Mouse (Mus musculus): ENCODE data around the gene Olfr566. TPM values are rescaled to one million over a fixed set of nuclear protein-coding genes. Genes with fewer than 3 reads are reported as not detected.

Olfr566 gene
- polyA plus RNA-seq (2014; fragmentation: Nextera tagmentation; extraction: Ambion mirVana) = not detected in 2 replicates

- no peak within 1 kb of the TSS for H3K4me3 ChIP-seq (ENCODE audit: low read depth, low read length)
- DNase-seq (ENCODE audit: low spot score) (no peak), ATAC-seq (ENCODE audit: insufficient read depth, low FRiP score, low TSS enrichment) (no peak)
- no peaks in the 10 kb centered on the region for H3K27me3 ChIP-seq (ENCODE audit: control insufficient read depth, insufficient read depth, low read length)
- no peak within 1 kb of the TSS for H3K9ac ChIP-seq (ENCODE audit: low read length)
- no peaks in the 10 kb centered on the region for H3K4me1 ChIP-seq (ENCODE audit: control insufficient read depth, insufficient read depth, low read length)
- no peak within 1 kb of the TSS for H3K27ac ChIP-seq (ENCODE audit: low read depth, low read length)
- no peaks in the 10 kb centered on the region for H3K9me3 ChIP-seq (ENCODE audit: control insufficient read depth, low read length)
- H3K4me2 ChIP-seq (ENCODE audit: low read depth) = no peak within 1 kb of the TSS
- 88% methylated on average over 1 of the region's 1 CpGs for WGBS
- no peaks in the 10 kb centered on the region for H3K36me3 ChIP-seq (ENCODE audit: control insufficient read depth, insufficient read depth, low read length)
These were observed at the start of gene Olfr566 for GRCm38 (mm10) chr7:102858665-102859064. Gene Olfr566, minus strand, starts transcription at chr7:102858765.

GRCm38 (mm10) chr7:102890782-102891181 lies 32.2 kb upstream of the Olfr566 start, which contains the start of gene Olfr569:
Gene Olfr569, minus strand, starts transcription at chr7:102890882.
- H3K9me3 ChIP-seq (ENCODE audit: control insufficient read depth, low read length) = no peaks in the 10 kb centered on the region
- H3K4me1 ChIP-seq (ENCODE audit: control insufficient read depth, insufficient read depth, low read length) = no peaks in the 10 kb centered on the region
- H3K27me3 ChIP-seq (ENCODE audit: control insufficient read depth, insufficient read depth, low read length) = no peaks in the 10 kb centered on the region
- no peak within 1 kb of the TSS for H3K27ac ChIP-seq (ENCODE audit: low read depth, low read length)
- ATAC-seq (ENCODE audit: insufficient read depth, low FRiP score, low TSS enrichment) = no peak
- H3K4me3 ChIP-seq (ENCODE audit: low read depth, low read length) = no peak within 1 kb of the TSS
- no peaks in the 10 kb centered on the region for H3K36me3 ChIP-seq (ENCODE audit: control insufficient read depth, insufficient read depth, low read length)
- no peak for DNase-seq (ENCODE audit: low spot score)
- WGBS = 73% methylated on average over 3 of the region's 3 CpGs
- H3K9ac ChIP-seq (ENCODE audit: low read length) = no peak within 1 kb of the TSS
- H3K4me2 ChIP-seq (ENCODE audit: low read depth) = no peak within 1 kb of the TSS

GRCm38 (mm10) chr7:102876822-102877221 lies 18.3 kb upstream of the Olfr566 start, which contains the start of gene Olfr568:
Gene Olfr568, plus strand, starts transcription at chr7:102877122.
- H3K4me3 ChIP-seq (ENCODE audit: low read depth, low read length) = no peak within 1 kb of the TSS
- H3K27me3 ChIP-seq (ENCODE audit: control insufficient read depth, insufficient read depth, low read length) = no peaks in the 10 kb centered on the region
- no peak within 1 kb of the TSS for H3K27ac ChIP-seq (ENCODE audit: low read depth, low read length)
- H3K4me1 ChIP-seq (ENCODE audit: control insufficient read depth, insufficient read depth, low read length) = no peaks in the 10 kb centered on the region
- H3K4me2 ChIP-seq (ENCODE audit: low read depth) = no peak within 1 kb of the TSS
- ATAC-seq (ENCODE audit: insufficient read depth, low FRiP score, low TSS enrichment) = no peak
- H3K9ac ChIP-seq (ENCODE audit: low read length) = no peak within 1 kb of the TSS
- DNase-seq (ENCODE audit: low spot score) = no peak
- no peaks in the 10 kb centered on the region for H3K9me3 ChIP-seq (ENCODE audit: control insufficient read depth, low read length)
- H3K36me3 ChIP-seq (ENCODE audit: control insufficient read depth, insufficient read depth, low read length) = no peaks in the 10 kb centered on the region

- Histone ChIP-seq H3K4me3 (ENCODE audit: low read depth, low read length) (no peak overlapping the region), H3K9ac (ENCODE audit: low read length) (no peak overlapping the region)
- no peak for ATAC-seq (ENCODE audit: insufficient read depth, low FRiP score, low TSS enrichment)
These were observed 2.8 kb downstream of the Olfr566 start for GRCm38 (mm10) chr7:102855807-102856206.

More at GRCm38 (mm10) chr7:102855807-102856206, 2.8 kb downstream of the Olfr566 start:
- Histone ChIP-seq H3K4me1 (ENCODE audit: control insufficient read depth, insufficient read depth, low read length) (no peaks in the 10 kb centered on the region), H3K9me3 (ENCODE audit: control insufficient read depth, low read length) (no peaks in the 10 kb centered on the region), H3K27ac (ENCODE audit: low read depth, low read length) (no peak overlapping the region), H3K27me3 (ENCODE audit: control insufficient read depth, insufficient read depth, low read length) (no peaks in the 10 kb centered on the region), H3K4me2 (ENCODE audit: low read depth) (no peak overlapping the region), H3K36me3 (ENCODE audit: control insufficient read depth, insufficient read depth, low read length) (no peaks in the 10 kb centered on the region)
- DNase-seq (ENCODE audit: low spot score) = no peak

Other genes with a start within 250 kb of the Olfr566 start
- gene Olfr553, start 240.5 kb downstream of the Olfr566 start, polyA plus RNA-seq (2014; fragmentation: Nextera tagmentation; extraction: Ambion mirVana) = not detected in 2 replicates
- not detected in 2 replicates for gene Olfr554, start 220.3 kb downstream of the Olfr566 start, polyA plus RNA-seq (2014; fragmentation: Nextera tagmentation; extraction: Ambion mirVana)
- not detected in 2 replicates for gene Olfr555, start 199.9 kb downstream of the Olfr566 start, polyA plus RNA-seq (2014; fragmentation: Nextera tagmentation; extraction: Ambion mirVana)
- not detected in 2 replicates for gene Olfr556, start 193.9 kb downstream of the Olfr566 start, polyA plus RNA-seq (2014; fragmentation: Nextera tagmentation; extraction: Ambion mirVana)
- gene Trim68, start 171.4 kb downstream of the Olfr566 start, polyA plus RNA-seq (2014; fragmentation: Nextera tagmentation; extraction: Ambion mirVana) = 10.2 and 11.2 TPM in 2 replicates
- gene Olfr557, start 162.9 kb downstream of the Olfr566 start, polyA plus RNA-seq (2014; fragmentation: Nextera tagmentation; extraction: Ambion mirVana) = not detected in 2 replicates
- 0.53 and 0.55 TPM in 2 replicates for gene Olfr558, start 156.6 kb downstream of the Olfr566 start, polyA plus RNA-seq (2014; fragmentation: Nextera tagmentation; extraction: Ambion mirVana)
- gene Olfr33, start 139.7 kb downstream of the Olfr566 start, polyA plus RNA-seq (2014; fragmentation: Nextera tagmentation; extraction: Ambion mirVana) = not detected in 2 replicates
- gene Olfr559, start 131.3 kb downstream of the Olfr566 start, polyA plus RNA-seq (2014; fragmentation: Nextera tagmentation; extraction: Ambion mirVana) = not detected in 2 replicates
- gene Olfr560, start 99.4 kb downstream of the Olfr566 start, polyA plus RNA-seq (2014; fragmentation: Nextera tagmentation; extraction: Ambion mirVana) = not detected in 2 replicates
- gene Olfr78, start 99.3 kb downstream of the Olfr566 start, polyA plus RNA-seq (2014; fragmentation: Nextera tagmentation; extraction: Ambion mirVana) = not detected in 2 replicates
- not detected in 2 replicates for gene Olfr561, start 87.5 kb downstream of the Olfr566 start, polyA plus RNA-seq (2014; fragmentation: Nextera tagmentation; extraction: Ambion mirVana)
- not detected in 2 replicates for gene Olfr564, start 55.3 kb downstream of the Olfr566 start, polyA plus RNA-seq (2014; fragmentation: Nextera tagmentation; extraction: Ambion mirVana)
- not detected in 2 replicates for gene Olfr568, start 18.4 kb upstream of the Olfr566 start, polyA plus RNA-seq (2014; fragmentation: Nextera tagmentation; extraction: Ambion mirVana)
- not detected in 2 replicates for gene Olfr569, start 32.1 kb upstream of the Olfr566 start, polyA plus RNA-seq (2014; fragmentation: Nextera tagmentation; extraction: Ambion mirVana)
- gene Olfr570, start 35.8 kb upstream of the Olfr566 start, polyA plus RNA-seq (2014; fragmentation: Nextera tagmentation; extraction: Ambion mirVana) = not detected in 2 replicates
- gene Olfr571, start 58.8 kb upstream of the Olfr566 start, polyA plus RNA-seq (2014; fragmentation: Nextera tagmentation; extraction: Ambion mirVana) = not detected in 2 replicates
- gene Olfr572, start 65.6 kb upstream of the Olfr566 start, polyA plus RNA-seq (2014; fragmentation: Nextera tagmentation; extraction: Ambion mirVana) = not detected in 2 replicates
- gene Olfr573-ps1, start 83.8 kb upstream of the Olfr566 start, polyA plus RNA-seq (2014; fragmentation: Nextera tagmentation; extraction: Ambion mirVana) = not detected in 2 replicates
- gene Olfr574, start 89.7 kb upstream of the Olfr566 start, polyA plus RNA-seq (2014; fragmentation: Nextera tagmentation; extraction: Ambion mirVana) = not detected in 2 replicates
- gene Olfr575, start 100.0 kb upstream of the Olfr566 start, polyA plus RNA-seq (2014; fragmentation: Nextera tagmentation; extraction: Ambion mirVana) = not detected in 2 replicates
- not detected in 2 replicates for gene Olfr576, start 103.9 kb upstream of the Olfr566 start, polyA plus RNA-seq (2014; fragmentation: Nextera tagmentation; extraction: Ambion mirVana)
- not detected in 2 replicates for gene Olfr577, start 117.2 kb upstream of the Olfr566 start, polyA plus RNA-seq (2014; fragmentation: Nextera tagmentation; extraction: Ambion mirVana)
- not detected in 2 replicates for gene Olfr578, start 130.6 kb upstream of the Olfr566 start, polyA plus RNA-seq (2014; fragmentation: Nextera tagmentation; extraction: Ambion mirVana)
- not detected in 2 replicates for gene Olfr582, start 179.3 kb upstream of the Olfr566 start, polyA plus RNA-seq (2014; fragmentation: Nextera tagmentation; extraction: Ambion mirVana)
- gene Olfr583, start 192.5 kb upstream of the Olfr566 start, polyA plus RNA-seq (2014; fragmentation: Nextera tagmentation; extraction: Ambion mirVana) = not detected in 2 replicates
- gene Olfr584, start 223.1 kb upstream of the Olfr566 start, polyA plus RNA-seq (2014; fragmentation: Nextera tagmentation; extraction: Ambion mirVana) = not detected in 2 replicates
- gene Olfr585, start 239.0 kb upstream of the Olfr566 start, polyA plus RNA-seq (2014; fragmentation: Nextera tagmentation; extraction: Ambion mirVana) = not detected in 2 replicates